Mouse (Mus musculus): Measurements from ENCODE around the gene Srsf11. TPM values are rescaled to one million over a fixed set of nuclear protein-coding genes. Genes with fewer than 3 reads are reported as not detected.

The Srsf11 gene
- total and polyA plus RNA-seq, 3 experiments, result 205 to 725 (median 288) TPM

GRCm38 (mm10) chr3:158061811-158062523 lies 25.5 kb upstream of the Srsf11 start:
- Histone ChIP-seq H3K4me1 (ENCODE audit: control insufficient read depth in 1 of 2, insufficient read depth in 2 of 2) (peaks cover 13 to 43% of the 10 kb centered on the region in 2 experiments), H3K36me3 (replicated peaks in 1 of 2; ENCODE audit: control insufficient read depth in 1 of 2, insufficient read depth in 1 of 2, low read length in 1 of 2) (peaks cover 39 to 75% of the 10 kb centered on the region in 2 experiments), H3K9me3 (replicated peaks; ENCODE audit: low read length) (no peaks in the 10 kb centered on the region), H3K27me3 (replicated peaks) (no peaks in the 10 kb centered on the region), H3K4me2 (ENCODE audit: insufficient read depth, low read depth, poor library complexity, severe bottlenecking) (peak overlapping the region; percentile 70; the same call in 1 of the 2 replicates), H3K27ac (ENCODE audit: insufficient read depth, low read depth) (peak overlapping the region; percentile 87), H3K4me3 (replicated peaks in 1 of 3; ENCODE audit: low read depth in 2 of 3, low read length in 2 of 3, poor library complexity in 1 of 3) (peak overlapping the region in 1 of 3 experiments; percentile 50), H3K79me2 (replicated peaks; ENCODE audit: control insufficient read depth, extremely low read depth, insufficient read depth, poor library complexity, severe bottlenecking) (no peaks in the 10 kb centered on the region), H3K9ac (ENCODE audit: insufficient read depth, low read depth) (peak overlapping the region; percentile 47; the same call in 1 of the 2 replicates)
- peak; percentile 77 for DNase-seq (ENCODE audit: extremely low read depth)
- dilution Hi-C loops (cut with MboI; ENCODE audit: extremely low pct_ligation_motif_present, extremely low pct_unique_long_range_greater_than_20kb, low sequenced_read_pairs), result no loop called here
- in situ Hi-C loops (cut with MboI; ENCODE audit: low pct_ligation_motif_present, low pct_unique_long_range_greater_than_20kb, low sequenced_read_pairs), result no loop called here
- no peak for TF ChIP-seq CHD1 (IDR thresholded peaks at IDR 0.05; ENCODE audit: low read depth, low read length)
- TF ChIP-seq NRF1 (IDR thresholded peaks at IDR 0.05; ENCODE audit: low read depth, low read length), result no peak
- no peak for TF ChIP-seq ZNF384 (IDR thresholded peaks at IDR 0.05; ENCODE audit: low read depth, low read length)
- peak; percentile 33; the same call in 1 of the 2 replicates for TF ChIP-seq ZMIZ1 (IDR thresholded peaks at IDR 0.05; ENCODE audit: low read depth, low read length)
- TF ChIP-seq SMC3 (IDR thresholded peaks at IDR 0.05; ENCODE audit: low read depth, low read length), result no peak
- TF ChIP-seq KAT2A (IDR thresholded peaks at IDR 0.05; ENCODE audit: insufficient replicate concordance, low read length), result no peak
- TF ChIP-seq MAFK (IDR thresholded peaks at IDR 0.05; ENCODE audit: insufficient replicate concordance, low read length), result no peak
- TF ChIP-seq ELF1 (IDR thresholded peaks at IDR 0.05; ENCODE audit: low read depth, low read length), result no peak

- Histone ChIP-seq H3K9ac (ENCODE audit: insufficient read depth, low read depth) (peak overlapping the region; percentile 6), H3K4me1 (ENCODE audit: control insufficient read depth in 1 of 2, insufficient read depth in 2 of 2) (peaks cover 13 to 44% of the 10 kb centered on the region in 2 experiments), H3K27me3 (replicated peaks) (no peaks in the 10 kb centered on the region), H3K4me2 (ENCODE audit: insufficient read depth, low read depth, poor library complexity, severe bottlenecking) (peak overlapping the region; percentile 7; the same call in 1 of the 2 replicates), H3K36me3 (replicated peaks in 1 of 2; ENCODE audit: control insufficient read depth in 1 of 2, insufficient read depth in 1 of 2, low read length in 1 of 2) (peaks cover 49 to 76% of the 10 kb centered on the region in 2 experiments), H3K27ac (ENCODE audit: insufficient read depth, low read depth) (0 out of 2 replicates have a peak overlapping the region, but pooled peaks have one; percentile 25), H3K9me3 (replicated peaks; ENCODE audit: low read length) (no peaks in the 10 kb centered on the region), H3K4me3 (replicated peaks in 1 of 3; ENCODE audit: low read depth in 2 of 3, low read length in 2 of 3, poor library complexity in 1 of 3) (no peak overlapping the region), H3K79me2 (replicated peaks; ENCODE audit: control insufficient read depth, extremely low read depth, insufficient read depth, poor library complexity, severe bottlenecking) (no peaks in the 10 kb centered on the region)
- dilution Hi-C loops (cut with MboI; ENCODE audit: extremely low pct_ligation_motif_present, extremely low pct_unique_long_range_greater_than_20kb, low sequenced_read_pairs), result no loop called here
- in situ Hi-C loops (cut with MboI; ENCODE audit: low pct_ligation_motif_present, low pct_unique_long_range_greater_than_20kb, low sequenced_read_pairs), result no loop called here
- peak; percentile 77 for DNase-seq (ENCODE audit: extremely low read depth)
- TF ChIP-seq TBP (conservative IDR thresholded peaks at IDR 0.05; ENCODE audit: low read depth, low read length) (peak; percentile 53; the same call in 1 of the 2 replicates), MEF2A (IDR thresholded peaks at IDR 0.05; ENCODE audit: borderline replicate concordance, low read depth, low read length) (peak; percentile 73; the same call in 1 of the 2 replicates), UBTF (IDR thresholded peaks at IDR 0.05; ENCODE audit: low read depth, low read length) (no peak), ELF1 (IDR thresholded peaks at IDR 0.05; ENCODE audit: low read depth, low read length) (no peak), BHLHE40 (IDR thresholded peaks at IDR 0.05; ENCODE audit: low read depth, low read length) (peak; percentile 49), MXI1 (IDR thresholded peaks at IDR 0.05; ENCODE audit: low read depth, low read length) (peak; percentile 71; the same call in 1 of the 2 replicates), MYC (IDR thresholded peaks at IDR 0.05; ENCODE audit: low read depth, low read length) (peak; percentile 78), MAFK (IDR thresholded peaks at IDR 0.05; ENCODE audit: insufficient replicate concordance, low read length) (peak; percentile 58; the same call in 1 of the 2 replicates), CHD1 (IDR thresholded peaks at IDR 0.05; ENCODE audit: low read depth, low read length) (0 out of 2 replicates have a peak, but pooled peaks have one; percentile 86), RAD21 (IDR thresholded peaks at IDR 0.05; ENCODE audit: low read depth, low read length) (no peak), IRF4 (IDR thresholded peaks at IDR 0.05; ENCODE audit: low read depth, low read length) (peak; percentile 96), KAT2A (IDR thresholded peaks at IDR 0.05; ENCODE audit: insufficient replicate concordance, low read length) (no peak), NELFE (IDR thresholded peaks at IDR 0.05; ENCODE audit: low read depth, low read length) (no peak), TCF12 (IDR thresholded peaks at IDR 0.05; ENCODE audit: low read depth, low read length) (no peak), GABPA (IDR thresholded peaks at IDR 0.05; ENCODE audit: insufficient replicate concordance, low read depth, low read length) (no peak), PAX5 (IDR thresholded peaks at IDR 0.05; ENCODE audit: low read length) (no peak), SIN3A (IDR thresholded peaks at IDR 0.05; ENCODE audit: low read length) (0 out of 2 replicates have a peak, but pooled peaks have one; percentile 57), JUN (IDR thresholded peaks at IDR 0.05; ENCODE audit: insufficient read depth, low read depth, low read length) (peak; percentile 92), EP300 (IDR thresholded peaks at IDR 0.05; ENCODE audit: low read length) (peak; percentile 98), POLR2A (IDR thresholded peaks at IDR 0.05; ENCODE audit: low read depth, low read length) (no peak), ZKSCAN1 (IDR thresholded peaks at IDR 0.05; ENCODE audit: borderline replicate concordance, low read depth, low read length) (no peak), MAZ (IDR thresholded peaks at IDR 0.05; ENCODE audit: low read depth, low read length) (no peak), ETS1 (conservative IDR thresholded peaks at IDR 0.05; ENCODE audit: low read depth, low read length) (peak; percentile 55; the same call in 1 of the 2 replicates), JUND (conservative IDR thresholded peaks at IDR 0.05; ENCODE audit: low read depth, low read length) (peak; percentile 98)
These were observed 24.3 kb upstream of the Srsf11 start for GRCm38 (mm10) chr3:158060621-158061291.

Measured in CH12.LX (cell line).